Comparison of ENCODE assay signal across 9 mouse cellular contexts in the genomic region with DNA sequence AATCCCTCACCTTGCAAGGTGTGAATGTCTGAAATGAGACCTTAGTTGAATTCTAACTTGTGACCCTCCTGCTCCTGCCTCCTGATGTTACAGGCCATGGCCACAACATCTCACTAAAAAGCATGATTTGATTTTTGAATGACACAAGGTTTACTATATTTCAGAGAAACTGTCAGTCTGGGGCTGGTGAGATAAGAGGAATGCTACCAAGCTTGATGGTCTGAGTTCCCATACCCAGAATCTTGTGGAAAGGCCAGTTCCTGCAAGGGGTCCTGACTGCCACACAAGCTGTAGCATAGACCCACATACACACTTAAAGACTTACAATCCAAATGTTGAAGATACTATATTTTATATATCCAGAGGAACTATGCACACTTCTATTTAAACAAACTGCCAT. TPM values are rescaled to one million over a fixed set of nuclear protein-coding genes. Genes with fewer than 3 reads are reported as not detected.
A peak's percentile ranks its signal among the peaks of the same experiment; 100 is the strongest.
DNase-seq lines count a peak whose midpoint lies in the region; ATAC-seq and TF ChIP-seq lines count a peak whose summit lies in the region.
"Had no signal": no experiment of that assay in that cellular context is flagged by ENCODE, and none has a peak within 500 bp of the region (broad histone marks: within the 10 kb centered on the region; RNA-seq: fewer than 3 reads in every experiment).

No protein-coding gene starts in this region.

- no peak for TF ChIP-seq CTCF in stomach, postnatal 0 days (IDR thresholded peaks at IDR 0.05; ENCODE audit: low read depth)

- no peak overlapping the region for H3K27ac ChIP-seq in heart, embryonic 14.5 days (replicated peaks in 1 of 2; ENCODE audit: control insufficient read depth in 1 of 2, insufficient read depth in 1 of 2, low read depth in 2 of 2, low read length in 2 of 2)
- no peak overlapping the region for H3K27ac ChIP-seq in stomach, embryonic 14.5 days (ENCODE audit: low read length)
- no peak overlapping the region for H3K27ac ChIP-seq in stomach, postnatal 0 days (replicated peaks)
- no peak overlapping the region for H3K27ac ChIP-seq in limb, embryonic 12.5 days
- H3K27ac ChIP-seq in neural tube, embryonic 15.5 days (replicated peaks): no peak overlapping the region

- no peak for DNase-seq in heart, postnatal 4 days
- no peak for DNase-seq in stomach, postnatal 0 days (ENCODE audit: low spot score)
- no peak for DNase-seq in retina, postnatal 1 day
- no peak for DNase-seq in urinary bladder, postnatal 36 days (ENCODE audit: low spot score in 2 of 2)
- DNase-seq: right cerebral cortex, postnatal 4 days had no signal

- no peak overlapping the region for H3K4me2 ChIP-seq in heart, embryonic 14.5 days (ENCODE audit: low read length)
- H3K4me2 ChIP-seq in stomach, embryonic 14.5 days (replicated peaks; ENCODE audit: low read depth, low read length): peak overlapping the region; percentile 67; the same call in 1 of the 2 replicates
- H3K4me2 ChIP-seq in stomach, postnatal 0 days (replicated peaks; ENCODE audit: low read depth): no peak overlapping the region
- peak overlapping the region; percentile 94 for H3K4me2 ChIP-seq in limb, embryonic 12.5 days
- peak overlapping the region; percentile 87 for H3K4me2 ChIP-seq in neural tube, embryonic 15.5 days

- 0 out of 4 replicates have a peak overlapping the region, but pooled peaks of 1 of the 2 experiments have one; percentile 1 for H3K4me3 ChIP-seq in heart, embryonic 14.5 days (ENCODE audit: control insufficient read depth in 1 of 2, insufficient read depth in 1 of 2, low read depth in 1 of 2, low read length in 2 of 2)
- 0 out of 2 replicates have a peak overlapping the region, but pooled peaks have one; percentile 71 for H3K4me3 ChIP-seq in stomach, embryonic 14.5 days (ENCODE audit: low read depth, low read length)
- H3K4me3 ChIP-seq in stomach, postnatal 0 days (ENCODE audit: low read depth, low read length): no peak overlapping the region
- 0 out of 2 replicates have a peak overlapping the region, but pooled peaks have one; percentile 82 for H3K4me3 ChIP-seq in limb, embryonic 12.5 days (replicated peaks)
- H3K4me3 ChIP-seq in neural tube, embryonic 15.5 days (replicated peaks): 0 out of 2 replicates have a peak overlapping the region, but pooled peaks have one; percentile 92

- peaks cover 4 to 13% of the 10 kb centered on the region in 2 experiments; a peak in 3 of 4 replicates for H3K4me1 ChIP-seq in heart, embryonic 14.5 days (ENCODE audit: control insufficient read depth in 2 of 2, insufficient read depth in 2 of 2, low read length in 2 of 2)
- peaks cover 12% of the 10 kb centered on the region; the same call in 1 of the 2 replicates for H3K4me1 ChIP-seq in stomach, embryonic 14.5 days (ENCODE audit: control insufficient read depth, insufficient read depth, low read length)
- H3K4me1 ChIP-seq in stomach, postnatal 0 days (replicated peaks; ENCODE audit: control insufficient read depth, insufficient read depth): no peaks in the 10 kb centered on the region
- H3K4me1 ChIP-seq in limb, embryonic 12.5 days (replicated peaks): peaks cover 34% of the 10 kb centered on the region
- H3K4me1 ChIP-seq in neural tube, embryonic 15.5 days: peaks cover 30% of the 10 kb centered on the region

- H3K36me3 ChIP-seq in heart, embryonic 14.5 days (ENCODE audit: control insufficient read depth, insufficient read depth, low read length): no peaks in the 10 kb centered on the region
- H3K36me3 ChIP-seq in stomach, embryonic 14.5 days (ENCODE audit: control insufficient read depth, insufficient read depth, low read length): no peaks in the 10 kb centered on the region
- H3K36me3 ChIP-seq in stomach, postnatal 0 days (ENCODE audit: control insufficient read depth, insufficient read depth, low read length): no peaks in the 10 kb centered on the region
- H3K36me3 ChIP-seq in limb, embryonic 12.5 days: peaks cover 31% of the 10 kb centered on the region
- H3K36me3 ChIP-seq in neural tube, embryonic 15.5 days: no peaks in the 10 kb centered on the region

- peak overlapping the region; percentile 11; the same call in 1 of the 2 replicates for H3K9ac ChIP-seq in heart, embryonic 14.5 days (ENCODE audit: low read length)
- no peak overlapping the region for H3K9ac ChIP-seq in stomach, embryonic 14.5 days (replicated peaks; ENCODE audit: low read depth, low read length)
- H3K9ac ChIP-seq in stomach, postnatal 0 days (ENCODE audit: low read length): no peak overlapping the region
- H3K9ac ChIP-seq in limb, embryonic 12.5 days (replicated peaks): no peak overlapping the region
- H3K9ac ChIP-seq in neural tube, embryonic 15.5 days (replicated peaks): no peak overlapping the region

- no peaks in the 10 kb centered on the region for H3K27me3 ChIP-seq in heart, embryonic 14.5 days (ENCODE audit: control insufficient read depth, insufficient read depth, low read length)
- no peaks in the 10 kb centered on the region for H3K27me3 ChIP-seq in stomach, embryonic 14.5 days (ENCODE audit: control insufficient read depth, insufficient read depth, low read length)
- no peaks in the 10 kb centered on the region for H3K27me3 ChIP-seq in stomach, postnatal 0 days (ENCODE audit: control insufficient read depth, insufficient read depth, low read length)
- H3K27me3 ChIP-seq in limb, embryonic 12.5 days: no peaks in the 10 kb centered on the region
- no peaks in the 10 kb centered on the region for H3K27me3 ChIP-seq in neural tube, embryonic 15.5 days (replicated peaks)

- no peak for ATAC-seq in heart, embryonic 14.5 days (ENCODE audit: insufficient number of reproducible peaks, insufficient read depth, low FRiP score, low read depth)
- ATAC-seq in stomach, embryonic 14.5 days (ENCODE audit: insufficient number of reproducible peaks, insufficient read depth, low FRiP score, low read depth): no peak
- no peak for ATAC-seq in stomach, postnatal 0 days (ENCODE audit: low FRiP score, low TSS enrichment)
- ATAC-seq in limb, embryonic 12.5 days (ENCODE audit: insufficient number of reproducible peaks, insufficient read depth, low FRiP score, low TSS enrichment, low read depth): no peak
- no peak for ATAC-seq in neural tube, embryonic 15.5 days (ENCODE audit: low FRiP score)

- no peaks in the 10 kb centered on the region for H3K9me3 ChIP-seq in heart, embryonic 14.5 days (ENCODE audit: control insufficient read depth, low read length)
- no peaks in the 10 kb centered on the region for H3K9me3 ChIP-seq in stomach, embryonic 14.5 days (ENCODE audit: control insufficient read depth, low read depth, low read length)
- no peaks in the 10 kb centered on the region for H3K9me3 ChIP-seq in stomach, postnatal 0 days (ENCODE audit: control insufficient read depth, low read length)
- no peaks in the 10 kb centered on the region for H3K9me3 ChIP-seq in limb, embryonic 12.5 days
- no peaks in the 10 kb centered on the region for H3K9me3 ChIP-seq in neural tube, embryonic 15.5 days (replicated peaks)

- no peak for TF ChIP-seq EP300 in stomach, postnatal 0 days (optimal IDR thresholded peaks at IDR 0.05)

RNA-seq across cellular contexts. Expression of gene Dnmt1, which starts 9.3 kb away (rescaled TPM):
- polyA plus RNA-seq in heart, embryonic 14.5 days (2014; fragmentation: Nextera tagmentation; extraction: Ambion mirVana): 35.2 and 39.4 TPM in 2 replicates
- total RNA-seq in heart, postnatal 4 days (2021): 10 to 100 TPM; 66.7 to 68.2 TPM
- polyA plus RNA-seq in stomach, embryonic 14.5 days (2014; fragmentation: Nextera tagmentation; extraction: Ambion mirVana): 64.7 and 69.6 TPM in 2 replicates
- 17.9 TPM in 2 replicates for polyA plus RNA-seq in stomach, postnatal 0 days (2015; fragmentation: Nextera tagmentation; extraction: Ambion mirVana)
- 135 and 144 TPM in 2 replicates for polyA plus RNA-seq in limb, embryonic 12.5 days (2016; fragmentation: Nextera tagmentation; extraction: Ambion mirVana)
- 51.6 and 60.8 TPM in 2 replicates for polyA plus RNA-seq in neural tube, embryonic 15.5 days (2015; fragmentation: Nextera tagmentation; extraction: Ambion mirVana)

RNA-seq across cellular contexts. Expression of gene S1pr2, which starts 26.2 kb away (rescaled TPM):
- polyA plus RNA-seq in heart, embryonic 14.5 days (2014; fragmentation: Nextera tagmentation; extraction: Ambion mirVana): 20.1 and 21.5 TPM in 2 replicates
- total RNA-seq in heart, postnatal 4 days (2021): 10 to 100 TPM in 1 of 2 experiments, 1 to 10 TPM in 1; 8.4 to 11.1 TPM
- polyA plus RNA-seq in stomach, embryonic 14.5 days (2014; fragmentation: Nextera tagmentation; extraction: Ambion mirVana): 48.6 and 52.3 TPM in 2 replicates
- 16.3 and 19.4 TPM in 2 replicates for polyA plus RNA-seq in stomach, postnatal 0 days (2015; fragmentation: Nextera tagmentation; extraction: Ambion mirVana)
- 52.9 and 53.4 TPM in 2 replicates for polyA plus RNA-seq in limb, embryonic 12.5 days (2016; fragmentation: Nextera tagmentation; extraction: Ambion mirVana)
- polyA plus RNA-seq in neural tube, embryonic 15.5 days (2015; fragmentation: Nextera tagmentation; extraction: Ambion mirVana): 8.8 and 17.9 TPM in 2 replicates

RNA-seq across cellular contexts. Expression of gene Eif3g, which starts 52.0 kb away (rescaled TPM):
- 188 and 202 TPM in 2 replicates for polyA plus RNA-seq in heart, embryonic 14.5 days (2014; fragmentation: Nextera tagmentation; extraction: Ambion mirVana)
- 100 to 1,000 TPM; 116 to 126 TPM for total RNA-seq in heart, postnatal 4 days (2021)
- 281 and 289 TPM in 2 replicates for polyA plus RNA-seq in stomach, embryonic 14.5 days (2014; fragmentation: Nextera tagmentation; extraction: Ambion mirVana)
- polyA plus RNA-seq in stomach, postnatal 0 days (2015; fragmentation: Nextera tagmentation; extraction: Ambion mirVana): 215 and 221 TPM in 2 replicates
- 328 and 335 TPM in 2 replicates for polyA plus RNA-seq in limb, embryonic 12.5 days (2016; fragmentation: Nextera tagmentation; extraction: Ambion mirVana)
- 260 and 274 TPM in 2 replicates for polyA plus RNA-seq in neural tube, embryonic 15.5 days (2015; fragmentation: Nextera tagmentation; extraction: Ambion mirVana)

RNA-seq across cellular contexts. Expression of gene Mrpl4, which starts 52.1 kb away (rescaled TPM):
- 151 and 160 TPM in 2 replicates for polyA plus RNA-seq in heart, embryonic 14.5 days (2014; fragmentation: Nextera tagmentation; extraction: Ambion mirVana)
- 10 to 100 TPM; 85.7 to 98.0 TPM for total RNA-seq in heart, postnatal 4 days (2021)
- polyA plus RNA-seq in stomach, embryonic 14.5 days (2014; fragmentation: Nextera tagmentation; extraction: Ambion mirVana): 136 and 150 TPM in 2 replicates
- 87.3 and 90.2 TPM in 2 replicates for polyA plus RNA-seq in stomach, postnatal 0 days (2015; fragmentation: Nextera tagmentation; extraction: Ambion mirVana)
- 134 and 135 TPM in 2 replicates for polyA plus RNA-seq in limb, embryonic 12.5 days (2016; fragmentation: Nextera tagmentation; extraction: Ambion mirVana)
- 114 and 123 TPM in 2 replicates for polyA plus RNA-seq in neural tube, embryonic 15.5 days (2015; fragmentation: Nextera tagmentation; extraction: Ambion mirVana)

Comparison
In these comparisons a context has a peak if more than half of its experiments do, and no peak if none do; other contexts are left out.
1. H3K4me2 ChIP-seq: peak in stomach, embryonic 14.5 days (single experiment), limb, embryonic 12.5 days (single experiment) and neural tube, embryonic 15.5 days (single experiment); none in heart, embryonic 14.5 days (single experiment) and stomach, postnatal 0 days (single experiment).